23 mouse cellular contexts compared by ENCODE assay signal in genomic region chr9:44031946-44032345, GRCm38 (mm10). TPM values are rescaled to one million over a fixed set of nuclear protein-coding genes. Genes with fewer than 3 reads are reported as not detected.
DNase-seq lines count a peak whose midpoint lies in the region; ATAC-seq and TF ChIP-seq lines count a peak whose summit lies in the region.
"Had no signal": no experiment of that assay in that cellular context is flagged by ENCODE, and none has a peak within 500 bp of the region (broad histone marks: within the 10 kb centered on the region; RNA-seq: fewer than 3 reads in every experiment).

No protein-coding gene starts in this region.

- H3K36me3 ChIP-seq in thymus, adult 2 months (ENCODE audit: control insufficient read depth, insufficient read depth, low read length), result no peaks in the 10 kb centered on the region
- no peaks in the 10 kb centered on the region for H3K36me3 ChIP-seq in hindbrain, embryonic 12.5 days
- H3K36me3 ChIP-seq: embryonic facial prominence, embryonic 13.5 days; embryonic facial prominence, embryonic 15.5 days; forebrain, embryonic 10.5 days; forebrain, embryonic 12.5 days had no signal

- peaks cover 73% of the 10 kb centered on the region for H3K4me1 ChIP-seq in thymus, adult 2 months (replicated peaks; ENCODE audit: control insufficient read depth, insufficient read depth, low read length)
- no peaks in the 10 kb centered on the region for H3K4me1 ChIP-seq in hindbrain, embryonic 12.5 days
- no peaks in the 10 kb centered on the region for H3K4me1 ChIP-seq in cerebellum, adult 2 months (ENCODE audit: control insufficient read depth, insufficient read depth, low read length)
- H3K4me1 ChIP-seq: forebrain, embryonic 10.5 days; forebrain, embryonic 12.5 days had no signal

- no peak for ATAC-seq in CD4-positive, CD25-positive, alpha-beta regulatory T cell, adult 4 months
- no peak for ATAC-seq in hindbrain, embryonic 12.5 days (ENCODE audit: low FRiP score)
- ATAC-seq: forebrain, embryonic 14.5 days; forebrain, embryonic 16.5 days had no signal

- H3K9me3 ChIP-seq in hindbrain, embryonic 12.5 days (replicated peaks), result no peaks in the 10 kb centered on the region
- H3K9me3 ChIP-seq: embryonic facial prominence, embryonic 13.5 days; embryonic facial prominence, embryonic 15.5 days; forebrain, embryonic 10.5 days; forebrain, embryonic 12.5 days had no signal

- 0 out of 2 replicates have a peak overlapping the region, but pooled peaks have one; percentile 1 for H3K4me3 ChIP-seq in thymus, adult 2 months (ENCODE audit: control insufficient read depth, insufficient read depth, low read length)
- H3K4me3 ChIP-seq in hindbrain, embryonic 12.5 days, result no peak overlapping the region
- H3K4me3 ChIP-seq in cerebellum, adult 2 months (replicated peaks; ENCODE audit: insufficient read depth, low read depth, low read length), result no peak overlapping the region
- H3K4me3 ChIP-seq: embryonic facial prominence, embryonic 13.5 days; embryonic facial prominence, embryonic 15.5 days; erythroblast, embryonic 14.5 days; forebrain, embryonic 10.5 days; forebrain, embryonic 12.5 days had no signal

- H3K9ac ChIP-seq in hindbrain, embryonic 12.5 days, result no peak overlapping the region
- H3K9ac ChIP-seq: embryonic facial prominence, embryonic 13.5 days; embryonic facial prominence, embryonic 15.5 days; forebrain, embryonic 12.5 days had no signal

- DNase-seq in CD4-positive, CD25-positive, alpha-beta regulatory T cell, adult 2 months (ENCODE audit: low read depth, low spot score), result peak; percentile 42
- DNase-seq in thymus, adult 2 months, result no peak
- no peak for DNase-seq in thymus, postnatal 4 days
- peak; percentile 79 for DNase-seq in induced T-regulatory cell, adult 2 months (ENCODE audit: low read depth)
- no peak for DNase-seq in cerebellum, adult 2 months
- DNase-seq: adrenal gland, adult 2 months; adrenal gland, postnatal 10 days; adrenal gland, postnatal 25 days; B cell, adult 2 months; cerebellum, adult 11 months; cerebellum, adult 18-20 months; cerebellum, adult 9-10 months; cerebellum, postnatal 10 days; cerebellum, postnatal 25 days had no signal

- H3K4me2 ChIP-seq in hindbrain, embryonic 12.5 days (replicated peaks), result no peak overlapping the region
- H3K4me2 ChIP-seq: embryonic facial prominence, embryonic 13.5 days; embryonic facial prominence, embryonic 15.5 days; forebrain, embryonic 12.5 days had no signal

- peak overlapping the region; percentile 55 for H3K27ac ChIP-seq in thymus, adult 2 months (ENCODE audit: control insufficient read depth, insufficient read depth, low read length)
- H3K27ac ChIP-seq in hindbrain, embryonic 12.5 days, result no peak overlapping the region
- H3K27ac ChIP-seq in cerebellum, adult 2 months (ENCODE audit: insufficient read depth, low read length), result no peak overlapping the region
- H3K27ac ChIP-seq: embryonic facial prominence, embryonic 13.5 days; embryonic facial prominence, embryonic 15.5 days; forebrain, embryonic 10.5 days; forebrain, embryonic 12.5 days had no signal

- TF ChIP-seq POLR2A in thymus, adult 2 months (IDR thresholded peaks at IDR 0.05; ENCODE audit: control insufficient read depth, extremely low read depth, insufficient read depth, low read length, poor library complexity), result no peak
- TF ChIP-seq POLR2A in cerebellum, adult 2 months (IDR thresholded peaks at IDR 0.05; ENCODE audit: borderline replicate concordance, insufficient read depth, low read length), result no peak

- H3K27me3 ChIP-seq in thymus, adult 2 months (ENCODE audit: control insufficient read depth, insufficient read depth, low read length), result no peaks in the 10 kb centered on the region
- 0 out of 2 replicates have a peak, but pooled peaks cover 5% of the 10 kb centered on the region for H3K27me3 ChIP-seq in hindbrain, embryonic 12.5 days
- H3K27me3 ChIP-seq in cerebellum, adult 2 months (ENCODE audit: control insufficient read depth, insufficient read depth, low read length), result no peaks in the 10 kb centered on the region
- H3K27me3 ChIP-seq: embryonic facial prominence, embryonic 13.5 days; embryonic facial prominence, embryonic 15.5 days had no signal

- 66% methylated on average over 4 of the region's 4 CpGs for WGBS in thymus, adult 2 months
- WGBS in hindbrain, embryonic 12.5 days, result 79% methylated on average over 4 of the region's 4 CpGs
- WGBS in cerebellum, adult 2 months, result 73% methylated on average over 4 of the region's 4 CpGs

- no peak for TF ChIP-seq CTCF in thymus, adult 2 months (IDR thresholded peaks at IDR 0.05; ENCODE audit: borderline replicate concordance, control insufficient read depth, extremely low read depth, insufficient read depth, low read length, poor library complexity)
- no peak for TF ChIP-seq CTCF in cerebellum, adult 2 months (IDR thresholded peaks at IDR 0.05; ENCODE audit: borderline replicate concordance, insufficient read depth, low read depth, low read length)

RNA-seq across cellular contexts. Expression of gene Thy1, which starts 11.2 kb away (rescaled TPM):
- polyA plus RNA-seq in CD4-positive, CD25-positive, alpha-beta regulatory T cell, adult 4 months (2017; shearing (Covaris generic)), result 100 to 1,000 TPM; 107 to 154 TPM
- 3,068 and 3,478 TPM in 2 replicates for polyA plus RNA-seq in thymus, adult 2 months (2012; rRNA removed)
- polyA plus RNA-seq in hindbrain, embryonic 12.5 days (2016; fragmentation: Nextera tagmentation; extraction: Ambion mirVana), result not detected in 2 replicates
- 860 and 925 TPM in 2 replicates for polyA plus RNA-seq in cerebellum, adult 2 months (2012; rRNA removed)
- polyA plus RNA-seq: erythroblast, embryonic 14.5 days; forebrain, embryonic 10.5 days; forebrain, embryonic 12.5 days had no signal

RNA-seq across cellular contexts. Expression of gene Usp2, which starts 34.9 kb away (rescaled TPM):
- 1 to 10 TPM; 3.7 to 5.2 TPM for polyA plus RNA-seq in CD4-positive, CD25-positive, alpha-beta regulatory T cell, adult 4 months (2017; shearing (Covaris generic))
- polyA plus RNA-seq in thymus, adult 2 months (2012; rRNA removed), result 4.5 and 6.8 TPM in 2 replicates
- 11.5 and 14.2 TPM in 2 replicates for polyA plus RNA-seq in hindbrain, embryonic 12.5 days (2016; fragmentation: Nextera tagmentation; extraction: Ambion mirVana)
- 43.5 and 47.1 TPM in 2 replicates for polyA plus RNA-seq in cerebellum, adult 2 months (2012; rRNA removed)
- polyA plus RNA-seq: erythroblast, embryonic 14.5 days had no signal

Comparison
In these comparisons a context has a peak if more than half of its experiments do, and no peak if none do; other contexts are left out.
1. DNase-seq: peak in CD4-positive, CD25-positive, alpha-beta regulatory T cell, adult 2 months (single experiment) and induced T-regulatory cell, adult 2 months (single experiment); none in thymus, adult 2 months (single experiment), thymus, postnatal 4 days (single experiment) and cerebellum, adult 2 months (0 of 2).
2. RNA of gene Thy1, which starts 11.2 kb away (polyA plus RNA-seq): 3,068 to 3,478 TPM in thymus, adult 2 months, 860 to 925 TPM in cerebellum, adult 2 months and 107 to 154 TPM in CD4-positive, CD25-positive, alpha-beta regulatory T cell, adult 4 months; not detected in hindbrain, embryonic 12.5 days; every median in the first group is over 10 times any median in the second.